Mouse (Mus musculus) megakaryocyte, adult 5-6 weeks (primary cell): Measurements from ENCODE around the gene Ranbp17. TPM values are rescaled to one million over a fixed set of nuclear protein-coding genes. Genes with fewer than 3 reads are reported as not detected.

Source experiments
- ATAC-seq: 2 replicates; pipeline ENCODE4 v1.8.0; 2016; ENCODE audit warnings: mild to moderate bottlenecking, inconsistent platforms; ENCODE audit not compliant: poor library complexity, severe bottlenecking
- total RNA-seq, 2 experiments: library from RNA; stranded (forward) in 1 of 2; stranded (reverse) in 1 of 2; fragments of 153-499, 151-499 nt in 1 of 2; fragments of 221-1000, 200-1000 nt in 1 of 2; gene quantifications; 2 replicates each; pipeline versions ENCODE4 v1.2.3 to v1.2.4; 2015 to 2017

Gene Ranbp17
- total RNA-seq, 2 experiments from 2014 or later = 0.40 to 0.77 TPM

DNA sequence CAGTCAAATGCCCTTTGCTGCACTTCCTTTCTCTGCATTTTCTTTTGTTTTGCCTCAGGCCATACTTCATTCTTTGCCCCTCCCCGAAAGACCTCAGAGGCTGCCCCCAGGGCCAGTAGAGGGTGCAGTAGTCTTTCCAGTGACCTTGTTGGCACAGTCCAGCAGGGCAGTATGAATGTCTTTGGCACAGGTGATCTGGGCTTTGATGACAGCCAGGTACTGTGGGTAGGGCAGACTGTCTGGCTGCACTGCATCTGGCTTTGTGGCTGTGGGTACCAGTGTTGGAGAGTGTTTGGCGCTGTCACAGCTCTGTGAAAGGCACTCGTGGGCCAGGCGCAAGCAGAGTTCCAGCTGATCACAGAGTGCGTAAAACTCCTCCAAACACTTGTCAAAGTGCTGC, 85.8 kb downstream of the Ranbp17 start:
- ATAC-seq = peak; percentile 76

DNA sequence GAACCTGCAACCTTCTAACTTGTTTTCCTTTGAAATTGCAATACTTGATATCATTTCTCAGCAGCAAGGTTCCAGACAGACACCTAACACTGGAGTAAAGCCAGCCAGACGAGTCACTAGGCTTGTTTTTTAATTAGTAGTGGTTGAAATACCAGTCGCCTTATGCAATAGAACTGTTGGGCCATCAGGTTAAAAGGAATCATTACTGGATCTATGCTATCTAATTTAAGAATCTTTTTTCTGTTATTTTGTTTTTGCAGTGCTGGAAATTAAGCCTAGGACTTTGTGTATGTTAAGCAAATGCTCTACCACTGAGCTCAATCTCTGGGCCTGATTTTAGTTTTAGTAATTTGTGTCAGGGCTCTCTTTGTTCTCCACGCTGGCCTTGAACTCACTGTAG, 91.3 kb downstream of the Ranbp17 start:
- no peak for ATAC-seq

DNA sequence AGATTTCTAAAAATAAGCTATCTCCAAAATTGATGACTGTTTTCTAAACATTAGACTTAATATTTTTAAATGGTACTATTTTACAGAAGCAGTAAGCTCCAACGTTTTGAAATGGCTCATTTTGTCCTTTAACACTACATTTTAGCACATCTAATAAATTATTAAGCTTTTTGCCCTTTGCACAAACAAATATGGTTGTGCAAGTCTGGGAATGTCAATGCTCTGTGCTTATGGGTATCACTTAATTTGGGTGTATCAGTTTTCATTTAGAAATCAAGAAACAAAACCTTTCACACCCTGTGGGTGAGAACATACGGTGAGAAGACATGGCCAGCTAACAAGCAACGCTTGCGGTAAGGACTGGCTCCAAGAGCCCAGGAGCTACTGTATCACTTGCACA, 108.9 kb downstream of the Ranbp17 start:
- ATAC-seq = no peak

DNA sequence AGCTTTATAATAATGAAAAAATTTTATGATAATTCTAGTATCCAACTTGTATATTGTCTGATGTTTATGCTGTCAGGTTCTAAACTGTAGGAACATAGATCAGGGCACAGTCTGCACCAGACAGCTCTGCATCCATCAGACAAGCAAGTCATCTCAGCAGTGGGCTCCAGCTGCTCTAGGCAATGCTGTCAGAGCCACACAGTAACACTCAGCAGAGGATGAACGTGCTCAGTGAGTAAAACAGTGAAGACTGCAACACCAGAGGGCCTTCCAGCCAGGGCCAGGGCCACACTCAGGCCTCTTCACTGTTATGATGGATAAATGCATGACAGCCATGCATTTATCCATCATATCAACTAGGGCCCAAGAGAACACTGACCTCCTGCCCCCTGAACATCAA, 114.2 kb downstream of the Ranbp17 start:
- ATAC-seq = no peak

DNA sequence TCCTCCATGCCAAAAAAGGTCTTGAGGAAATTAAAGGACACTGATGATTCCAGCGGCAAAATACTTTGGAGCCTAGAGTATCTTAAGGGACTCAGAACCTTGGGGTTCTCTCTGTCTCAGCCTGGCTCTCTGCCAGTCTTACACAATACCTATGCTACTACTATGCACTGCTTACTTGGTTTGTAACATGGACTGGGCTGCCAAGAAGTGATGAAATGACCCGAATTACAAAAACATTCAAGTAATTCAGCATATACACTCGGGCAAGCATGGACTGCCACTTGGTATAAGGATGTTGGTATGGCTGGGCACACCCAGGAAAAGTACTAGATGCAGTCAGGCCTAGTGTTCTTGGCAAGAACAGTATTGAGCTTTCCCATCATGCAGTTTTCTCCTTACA, 114.8 kb downstream of the Ranbp17 start:
- no peak for ATAC-seq

DNA sequence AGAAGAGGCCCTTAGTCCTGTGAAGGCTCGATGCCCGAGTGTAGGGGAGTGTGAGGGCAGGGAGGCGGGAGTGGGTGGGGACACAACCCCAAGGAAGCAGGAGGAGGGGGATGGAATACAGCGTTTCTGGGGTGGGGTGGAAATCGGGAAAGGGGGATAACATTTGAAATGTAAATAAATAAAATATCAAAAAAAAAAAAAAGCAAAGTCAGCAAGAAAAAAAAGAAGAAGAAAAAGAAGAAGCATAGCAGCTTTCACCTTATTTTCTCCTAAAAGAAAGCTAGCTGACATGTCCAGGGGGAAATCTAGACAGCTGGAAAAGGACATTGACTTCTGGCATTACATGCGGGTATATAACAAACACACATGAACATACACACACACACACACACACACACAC, 117.3 kb downstream of the Ranbp17 start:
- no peak for ATAC-seq

DNA sequence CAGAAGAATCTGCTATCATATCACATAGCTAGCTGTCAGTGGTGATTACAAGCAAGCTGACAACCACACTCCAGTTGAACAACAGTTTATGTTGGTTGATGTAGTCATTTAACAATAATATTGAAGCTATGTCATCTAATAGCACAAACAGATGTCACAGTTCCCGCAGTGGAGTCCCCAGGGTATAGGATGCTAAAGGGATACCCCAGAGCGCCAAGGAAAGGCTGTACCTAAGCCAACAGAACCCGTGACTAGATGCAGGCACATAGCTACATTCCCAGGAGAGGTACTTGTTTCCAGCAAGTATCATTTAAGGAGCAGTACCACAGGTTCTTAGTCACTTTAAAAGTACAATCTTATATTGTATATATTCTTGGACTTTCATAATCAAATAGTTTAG, 119.5 kb downstream of the Ranbp17 start:
- ATAC-seq = no peak

DNA sequence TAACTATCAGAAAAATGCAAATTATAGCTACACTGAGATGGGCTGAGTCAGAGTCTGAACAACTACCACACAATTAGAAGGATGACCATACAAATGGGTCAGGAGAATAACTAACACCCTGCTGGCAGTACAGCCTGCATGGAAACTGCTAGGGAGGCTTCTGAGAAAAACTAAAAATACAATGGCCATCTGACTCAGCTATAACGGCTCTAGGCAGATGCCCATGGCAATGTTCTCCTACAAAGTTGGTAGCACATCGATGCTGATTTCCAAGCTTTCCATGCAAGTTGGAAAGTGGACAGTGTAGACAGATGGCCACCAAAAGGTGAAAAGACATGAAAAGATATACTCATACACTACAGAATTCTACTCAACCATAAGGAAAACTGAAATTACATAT, 124.9 kb downstream of the Ranbp17 start:
- ATAC-seq = no peak

DNA sequence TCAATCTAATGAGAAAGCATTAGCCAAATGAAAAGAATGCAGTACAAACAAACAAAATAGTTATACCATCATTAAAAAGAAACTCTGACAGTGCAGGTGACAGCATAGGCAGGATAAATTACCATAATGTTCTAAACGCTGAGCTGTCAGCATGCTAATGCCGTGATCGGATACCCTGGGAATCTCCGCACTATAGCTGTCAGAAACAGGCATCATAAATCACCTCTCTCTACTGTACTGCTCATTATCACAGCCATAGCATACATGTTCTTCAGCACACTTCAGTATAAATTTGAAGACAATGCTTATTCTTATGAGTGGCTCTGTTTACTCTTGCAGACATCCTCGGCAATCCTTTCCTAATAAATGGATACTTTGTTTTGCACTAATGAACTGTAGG, 151.7 kb downstream of the Ranbp17 start:
- no peak for ATAC-seq

DNA sequence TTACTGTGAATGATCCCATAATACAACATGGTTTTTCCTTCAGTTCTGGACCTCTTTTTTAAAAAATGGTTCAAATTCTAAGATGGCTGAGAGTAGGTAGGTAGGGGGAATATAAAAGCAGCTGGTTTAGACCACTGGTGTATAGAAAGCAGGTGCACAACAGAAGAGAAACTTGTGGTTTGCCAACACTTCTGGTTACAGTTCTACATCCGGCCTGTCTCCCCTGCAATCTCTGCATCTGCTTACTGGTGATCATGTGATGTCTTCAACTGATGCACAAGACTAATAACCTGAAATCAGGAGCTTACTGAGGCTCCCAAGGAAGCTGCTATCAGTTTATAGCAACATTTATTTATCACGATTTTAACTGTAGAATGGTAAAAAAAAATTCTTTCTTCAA, 164.3 kb downstream of the Ranbp17 start:
- ATAC-seq = no peak

DNA sequence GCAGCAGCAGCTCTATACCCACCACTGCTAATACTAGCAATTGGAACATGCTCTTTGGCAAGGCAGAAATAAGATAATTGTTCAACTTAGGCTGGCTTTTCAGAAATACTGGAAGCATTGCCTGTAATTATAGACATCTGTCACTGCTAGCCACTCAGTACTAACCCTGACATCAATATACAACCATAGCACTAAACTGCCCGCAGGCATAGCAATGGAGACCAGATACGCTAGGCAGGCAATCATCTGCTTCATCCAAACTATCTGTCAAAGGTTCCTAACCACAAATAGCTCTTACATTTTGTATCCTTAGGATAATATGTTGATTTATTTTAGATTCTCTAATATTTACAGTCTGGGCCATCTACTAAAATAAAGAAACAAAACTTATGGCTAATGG, 171.5 kb downstream of the Ranbp17 start:
- ATAC-seq = no peak

DNA sequence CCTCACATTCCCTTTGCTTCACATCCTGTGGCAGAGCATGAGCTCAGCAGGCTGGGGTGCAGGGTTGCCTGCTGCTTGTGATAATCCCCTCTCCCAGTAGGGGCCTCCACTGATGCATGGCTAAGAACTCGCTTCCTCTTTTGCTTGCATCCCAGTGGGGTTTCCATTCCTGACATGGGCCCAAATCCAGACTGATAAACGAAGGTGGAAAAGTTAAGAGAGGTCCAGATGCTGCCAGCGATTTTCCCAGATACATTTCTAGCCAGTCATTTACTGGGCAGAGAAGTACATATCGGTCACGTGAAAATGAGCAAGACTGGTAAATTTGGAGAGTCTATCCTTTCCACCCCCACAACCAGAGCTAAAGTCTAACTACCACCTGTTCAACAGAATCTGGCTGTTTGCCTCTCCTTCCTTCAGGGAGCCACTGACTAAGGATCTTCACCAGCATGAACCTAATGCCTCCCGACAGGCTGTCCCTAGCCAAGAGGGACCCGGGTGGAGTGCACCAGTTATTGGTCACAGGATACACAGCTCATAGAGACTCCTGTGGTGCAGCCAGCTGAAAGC, 176.9 kb downstream of the Ranbp17 start:
- ATAC-seq = peak; percentile 62; the same call in 1 of the 2 replicates

DNA sequence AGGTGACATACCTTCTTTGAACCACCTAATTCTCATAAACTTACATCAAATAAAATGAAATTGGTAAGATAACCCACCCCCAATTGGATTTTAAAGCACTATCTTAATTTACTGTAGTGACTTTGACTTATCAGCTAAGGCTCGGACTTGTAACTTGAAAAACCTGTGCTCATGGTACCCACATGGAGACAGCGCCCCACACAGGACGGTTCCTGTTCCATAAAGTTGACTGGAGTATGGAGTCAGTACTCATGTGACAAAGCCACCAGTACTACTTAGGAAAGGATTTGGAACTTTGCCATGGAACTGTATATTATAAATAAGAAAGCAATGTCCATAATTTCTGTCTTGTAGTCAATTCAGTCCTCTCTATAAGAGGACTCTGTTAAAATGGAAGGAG, 177.9 kb downstream of the Ranbp17 start:
- ATAC-seq = no peak

DNA sequence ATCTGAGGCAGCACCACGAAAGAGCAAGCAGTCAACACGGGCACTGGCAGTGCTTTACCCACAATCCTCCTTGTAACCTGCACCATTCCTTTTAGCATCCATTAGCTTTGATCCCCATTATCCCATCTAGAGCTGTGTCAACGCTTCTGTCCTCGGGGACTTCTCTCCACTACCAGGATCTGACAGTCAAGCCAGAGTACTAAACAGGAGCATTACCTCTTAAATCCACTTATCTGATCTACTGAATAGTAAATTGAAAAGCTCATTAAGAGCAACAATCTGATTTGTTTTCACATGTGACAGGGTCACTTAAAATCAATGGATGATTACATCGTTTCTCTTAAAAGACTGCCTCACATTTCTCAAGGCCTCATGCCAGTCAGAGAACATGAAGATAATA, 181.4 kb downstream of the Ranbp17 start:
- no peak for ATAC-seq

DNA sequence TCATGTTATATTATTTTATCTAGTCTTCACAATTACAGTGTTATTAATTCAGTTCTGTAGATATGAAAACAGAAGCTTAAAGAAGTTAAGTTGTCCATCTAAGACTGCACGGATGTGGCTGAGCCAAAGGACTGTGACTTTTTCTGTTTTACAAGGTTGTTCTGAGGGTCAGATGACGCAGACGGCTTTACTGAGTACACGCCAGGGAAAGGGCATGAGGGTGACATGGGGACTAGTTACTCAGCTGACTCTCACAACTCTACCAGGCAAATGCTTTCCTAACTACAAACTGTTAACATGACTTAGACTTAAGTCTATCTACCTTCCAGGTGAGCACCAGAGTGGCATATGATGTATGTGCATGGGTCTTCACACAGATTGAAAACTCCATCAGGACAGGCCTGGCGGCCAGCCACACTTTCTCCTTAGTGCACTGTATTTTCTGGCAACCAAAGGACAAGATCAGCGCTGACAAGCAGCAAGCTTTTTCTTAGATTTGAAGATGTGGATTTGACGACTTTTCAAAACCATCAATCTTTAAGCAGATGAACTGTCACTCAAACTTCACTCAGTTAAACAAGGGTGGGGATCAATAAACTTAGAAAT, 194.4 kb downstream of the Ranbp17 start:
- no peak for ATAC-seq

DNA sequence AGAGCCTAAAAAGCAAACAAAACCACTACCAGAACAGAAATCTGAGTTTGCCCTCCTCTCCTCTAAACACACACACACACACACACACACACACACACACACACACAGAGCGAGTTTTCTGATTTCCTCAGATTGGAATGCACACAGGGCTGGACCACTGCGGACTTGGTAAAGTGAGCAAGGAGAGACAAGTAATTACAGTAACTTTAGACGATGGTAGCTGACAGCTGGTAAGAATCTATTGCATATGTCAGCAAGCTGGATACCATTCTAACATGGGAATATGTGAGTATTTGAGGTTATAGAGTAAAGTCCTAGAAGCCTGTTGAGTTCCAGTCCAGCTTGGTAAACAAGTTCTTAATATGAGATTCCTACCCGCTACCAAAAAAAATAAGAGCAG, 204.0 kb downstream of the Ranbp17 start:
- ATAC-seq = no peak

DNA sequence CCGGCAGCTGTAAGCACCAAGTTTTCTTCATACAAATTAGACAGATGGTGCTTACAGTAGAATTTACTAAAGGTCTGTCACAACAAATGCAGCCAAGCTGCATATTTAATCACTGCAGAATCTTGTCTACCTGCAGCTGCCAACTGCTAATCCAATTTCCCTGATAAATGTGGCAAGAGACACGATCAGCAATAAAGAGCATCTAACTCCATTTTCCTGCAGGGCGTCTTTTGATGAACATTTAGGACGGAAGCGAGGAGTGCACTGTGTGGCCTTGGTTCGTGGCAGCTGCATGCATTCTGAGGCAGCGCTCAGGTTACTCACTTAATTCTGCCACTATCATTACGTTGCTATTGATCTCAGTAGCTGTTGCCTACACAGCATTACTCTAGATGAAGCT, 212.7 kb downstream of the Ranbp17 start:
- ATAC-seq = no peak

DNA sequence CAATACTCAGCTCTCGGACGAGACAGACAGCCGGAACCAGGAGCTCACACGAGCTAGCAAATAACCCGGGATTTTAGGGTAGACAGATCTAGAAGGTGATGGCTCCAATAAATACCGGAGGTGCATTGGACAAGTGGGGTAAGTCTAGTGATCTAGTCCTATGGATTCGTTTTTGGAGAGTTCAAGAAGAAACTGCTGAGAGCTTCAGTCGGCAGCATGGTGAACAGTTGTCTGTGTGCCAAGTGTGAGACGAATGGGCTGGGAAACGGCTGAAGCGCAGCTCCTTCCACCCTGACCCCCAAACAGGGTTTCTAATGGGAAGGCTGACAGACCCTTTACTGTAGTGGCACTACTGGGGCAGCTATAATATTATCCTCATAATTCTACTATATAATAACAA, 214.2 kb downstream of the Ranbp17 start:
- ATAC-seq = no peak

DNA sequence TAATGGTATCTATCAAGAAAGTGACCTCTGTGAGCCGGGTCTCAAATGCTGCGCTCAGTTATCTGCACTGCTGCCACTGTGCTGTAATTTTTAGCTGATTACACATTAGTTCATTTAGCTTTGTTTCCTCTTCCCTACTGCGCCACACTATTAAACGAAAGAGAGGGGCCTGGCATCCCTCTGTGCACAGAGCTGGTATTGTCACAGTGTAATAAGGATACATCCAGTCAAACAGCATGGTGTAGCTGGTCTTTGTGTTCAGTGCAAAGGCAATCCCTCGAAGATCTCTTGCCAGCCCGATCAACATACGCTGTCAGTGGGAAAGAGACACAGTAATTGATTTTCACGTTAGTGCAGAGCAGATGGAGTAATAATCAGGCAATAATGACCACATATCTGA, 216.4 kb downstream of the Ranbp17 start:
- no peak for ATAC-seq

DNA sequence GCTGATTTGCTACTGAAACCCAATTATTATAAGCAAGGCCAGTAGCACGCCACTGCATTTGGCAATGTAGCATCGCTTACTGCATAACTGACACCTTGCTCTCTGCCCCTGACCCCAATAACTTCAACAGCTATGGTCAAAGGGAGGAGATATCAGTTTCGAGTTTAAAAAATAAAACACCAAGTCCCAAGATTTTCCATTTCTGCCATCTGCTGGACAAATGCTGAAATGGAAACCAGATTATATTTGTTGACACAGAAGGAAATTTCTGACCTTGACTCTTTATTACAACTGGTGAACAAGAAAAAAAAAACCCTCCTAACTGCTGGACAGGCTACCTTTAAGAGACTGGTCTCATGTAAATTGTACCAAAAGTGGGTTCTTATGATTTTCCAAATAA, 218.1 kb downstream of the Ranbp17 start:
- ATAC-seq = no peak

DNA sequence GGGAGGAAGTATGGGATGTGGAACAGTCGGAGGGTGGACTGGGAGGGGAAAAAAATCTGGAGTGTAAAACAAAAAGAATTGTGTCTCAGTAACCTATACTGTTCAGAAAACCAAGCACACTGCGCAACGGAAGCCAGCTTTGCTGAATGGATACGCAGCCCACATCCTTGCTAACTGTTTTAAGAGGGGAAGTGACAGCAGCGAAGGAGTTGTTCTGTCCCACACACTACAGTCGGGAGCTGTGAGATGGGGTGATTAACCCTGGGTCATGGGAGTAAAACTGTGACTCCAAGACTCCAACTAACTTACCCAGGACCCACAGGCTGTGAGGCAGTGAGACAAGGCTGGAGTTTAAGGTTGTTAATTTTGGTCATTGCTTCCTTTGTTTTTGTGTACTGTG, 219.5 kb downstream of the Ranbp17 start:
- ATAC-seq = no peak

DNA sequence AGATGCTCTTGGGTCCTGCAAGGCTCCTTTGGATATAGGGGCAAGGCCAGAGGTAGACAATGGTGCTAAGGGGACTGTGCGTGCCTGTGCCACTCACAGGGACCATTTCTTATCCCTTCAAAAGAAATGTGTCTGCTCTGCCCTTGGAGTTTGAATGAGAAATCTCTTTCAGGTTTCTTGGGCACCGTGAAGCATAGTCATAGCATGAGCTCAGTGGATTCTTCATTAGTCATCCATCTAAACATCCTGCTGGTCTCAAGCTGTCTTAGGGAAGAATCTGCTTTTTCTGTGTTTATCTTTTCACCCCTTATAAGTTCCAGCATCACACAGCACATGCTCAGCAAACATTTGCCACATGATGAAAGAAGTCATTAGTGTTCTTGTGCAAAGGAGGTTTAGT, 235.0 kb downstream of the Ranbp17 start:
- ATAC-seq = no peak

DNA sequence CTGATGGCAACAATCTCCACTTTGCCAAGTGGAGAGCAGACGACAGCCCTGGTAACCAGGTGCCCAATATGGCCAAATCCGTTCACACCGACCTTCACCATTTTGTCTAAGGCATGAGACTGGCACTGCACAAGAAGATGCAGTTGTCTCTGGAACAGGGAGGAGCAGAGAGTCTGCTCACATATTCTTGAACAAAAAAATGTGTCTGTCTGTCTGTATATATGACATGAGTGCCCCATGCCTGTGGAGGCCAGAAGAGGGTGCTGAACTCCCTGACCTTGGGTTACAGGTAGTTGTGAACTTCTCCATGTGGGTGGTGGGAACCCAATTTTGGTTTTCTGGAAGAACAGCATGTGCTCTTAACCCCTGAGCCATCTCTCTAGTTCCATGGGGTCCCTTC, 236.9 kb downstream of the Ranbp17 start, which contains the start of gene Gm12117:
Gene Gm12117 (minus strand): TSS at position 101 of the 400 bp plus-strand sequence.
- no peak for ATAC-seq
